Mouse (Mus musculus) megakaryocyte, embryonic 14.5 days (primary cell): ENCODE results near the gene 4930519G04Rik. TPM values are rescaled to one million over a fixed set of nuclear protein-coding genes. Genes with fewer than 3 reads are reported as not detected.
"Not testable (repeated sequence)": the region's sequence is repeated elsewhere in the genome, so short reads cannot be mapped to it uniquely, and the experiment has no call there.

Experiments used
- H3K27me3 ChIP-seq: replicated peaks from 2 replicates; pipeline ENCODE3; 2012; ENCODE audit warnings: inconsistent platforms
- H3K36me3 ChIP-seq: replicated peaks from 2 replicates; pipeline ENCODE3; 2012; ENCODE audit warnings: low read length, inconsistent platforms, mixed read lengths
- H3K4me1 ChIP-seq: 2 replicates; pipeline ENCODE4 v1.6.1; 2012; ENCODE audit warnings: inconsistent platforms
- H3K4me3 ChIP-seq: replicated peaks from 2 replicates; pipeline ENCODE3; 2012; ENCODE audit warnings: moderate library complexity, mild to moderate bottlenecking, inconsistent platforms
- H3K9me3 ChIP-seq: 2 replicates; pipeline ENCODE4 v1.6.1; 2012; ENCODE audit warnings: inconsistent platforms
- FLI1 ChIP-seq: IDR thresholded peaks from 2 replicates; pipeline ENCODE4 v1.6.1; 2012; ENCODE audit warnings: low read length, inconsistent platforms, mixed read lengths
- GATA1 ChIP-seq: IDR thresholded peaks from 3 replicates; pipeline ENCODE4 v1.6.1; 2012; ENCODE audit warnings: mixed read lengths, low read length, inconsistent platforms, borderline replicate concordance
- polyA plus RNA-seq: library from polyadenylated mRNA; stranded (reverse); fragments of >175 nt; gene quantifications from 2 replicates; pipeline ENCODE4 v1.2.3, GENCODE M21; 2012; ENCODE audit warnings: low replicate concordance; ENCODE audit not compliant: insufficient read depth

The 4930519G04Rik gene
- polyA plus RNA-seq, 1 experiment: 0.20 TPM

- Histone ChIP-seq H3K27me3 (peaks cover 33% of the 10 kb centered on the region), H3K36me3 (no peaks in the 10 kb centered on the region), H3K9me3 (no peaks in the 10 kb centered on the region), H3K4me1 (no peaks in the 10 kb centered on the region), H3K4me3 (no peak overlapping the region)
- TF ChIP-seq GATA1 (no peak), FLI1 (no peak)
Observed at GRCm38 (mm10) chr5:114836886-114837285, 16.6 kb upstream of the 4930519G04Rik start.

- H3K36me3 ChIP-seq, H3K9me3 ChIP-seq, H3K4me3 ChIP-seq, H3K4me1 ChIP-seq: not testable (repeated sequence)
- peaks cover 35% of the 10 kb centered on the region for H3K27me3 ChIP-seq
Observed at GRCm38 (mm10) chr5:114840481-114840880, 13.0 kb upstream of the 4930519G04Rik start.

- H3K36me3 ChIP-seq, H3K9me3 ChIP-seq, H3K4me1 ChIP-seq, H3K4me3 ChIP-seq: not testable (repeated sequence)
- peaks cover 39% of the 10 kb centered on the region for H3K27me3 ChIP-seq
Observed at GRCm38 (mm10) chr5:114842155-114842554, 11.3 kb upstream of the 4930519G04Rik start.

GRCm38 (mm10) chr5:114842674-114843073, 10.8 kb upstream of the 4930519G04Rik start:
- no peaks in the 10 kb centered on the region for H3K9me3 ChIP-seq
- TF ChIP-seq GATA1 (no peak), FLI1 (no peak)
- no peak overlapping the region for H3K4me3 ChIP-seq
- peaks cover 40% of the 10 kb centered on the region for H3K27me3 ChIP-seq
- no peaks in the 10 kb centered on the region for H3K4me1 ChIP-seq
- no peaks in the 10 kb centered on the region for H3K36me3 ChIP-seq

- H3K27me3 ChIP-seq: peaks cover 43% of the 10 kb centered on the region
- not testable (repeated sequence) for H3K36me3 ChIP-seq, H3K4me1 ChIP-seq, H3K9me3 ChIP-seq, H3K4me3 ChIP-seq
Observed at GRCm38 (mm10) chr5:114844371-114844770, 9.1 kb upstream of the 4930519G04Rik start.

- no peak for TF ChIP-seq GATA1
- TF ChIP-seq FLI1: no peak
- Histone ChIP-seq H3K4me1 (peaks cover 9% of the 10 kb centered on the region; the same call in 1 of the 2 replicates), H3K9me3 (no peaks in the 10 kb centered on the region), H3K36me3 (no peaks in the 10 kb centered on the region), H3K4me3 (no peak overlapping the region), H3K27me3 (peaks cover 42% of the 10 kb centered on the region)
Observed at GRCm38 (mm10) chr5:114851565-114852236, 1.8 kb upstream of the 4930519G04Rik start.

GRCm38 (mm10) chr5:114858582-114858981, 5.1 kb downstream of the 4930519G04Rik start, which contains the start of gene Gm9936:
Gm9936 (minus strand) TSS chr5:114858682.
- Histone ChIP-seq H3K27me3 (peaks cover 75% of the 10 kb centered on the region), H3K4me1 (peaks cover 12% of the 10 kb centered on the region), H3K4me3 (no peak within 1 kb of the TSS), H3K9me3 (no peaks in the 10 kb centered on the region), H3K36me3 (no peaks in the 10 kb centered on the region)
- TF ChIP-seq FLI1 (no peak), GATA1 (no peak)

GRCm38 (mm10) chr5:114859253-114859652, 5.8 kb downstream of the 4930519G04Rik start:
- TF ChIP-seq GATA1 (no peak), FLI1 (no peak)
- H3K4me3 ChIP-seq: no peak overlapping the region
- peaks cover 12% of the 10 kb centered on the region for H3K4me1 ChIP-seq
- H3K36me3 ChIP-seq: no peaks in the 10 kb centered on the region
- H3K27me3 ChIP-seq: peaks cover 72% of the 10 kb centered on the region
- no peaks in the 10 kb centered on the region for H3K9me3 ChIP-seq

- Histone ChIP-seq H3K4me1 (peaks cover 10% of the 10 kb centered on the region), H3K36me3 (no peaks in the 10 kb centered on the region), H3K27me3 (peaks cover 73% of the 10 kb centered on the region), H3K9me3 (peaks cover 12% of the 10 kb centered on the region), H3K4me3 (no peak overlapping the region)
- no peak for TF ChIP-seq GATA1
Observed at GRCm38 (mm10) chr5:114861730-114862129, 8.3 kb downstream of the 4930519G04Rik start.

GRCm38 (mm10) chr5:114864813-114865212, 11.3 kb downstream of the 4930519G04Rik start:
- Histone ChIP-seq H3K4me1 (peaks cover 2% of the 10 kb centered on the region; the same call in 1 of the 2 replicates), H3K4me3 (no peak overlapping the region), H3K36me3 (no peaks in the 10 kb centered on the region), H3K9me3 (peaks cover 16% of the 10 kb centered on the region), H3K27me3 (peaks cover 50% of the 10 kb centered on the region)
- TF ChIP-seq FLI1 (no peak), GATA1 (no peak)

- H3K4me1 ChIP-seq: peaks cover 2% of the 10 kb centered on the region; the same call in 1 of the 2 replicates
- no peak overlapping the region for H3K4me3 ChIP-seq
- peaks cover 16% of the 10 kb centered on the region for H3K9me3 ChIP-seq
- TF ChIP-seq GATA1 (no peak), FLI1 (no peak)
- H3K27me3 ChIP-seq: peaks cover 51% of the 10 kb centered on the region
- no peaks in the 10 kb centered on the region for H3K36me3 ChIP-seq
Observed at GRCm38 (mm10) chr5:114865279-114865678, 11.8 kb downstream of the 4930519G04Rik start.
